Mouse (Mus musculus) ES-E14 (cell line): ENCODE measurements around the gene Dnajc25. TPM values are rescaled to one million over a fixed set of nuclear protein-coding genes. Genes with fewer than 3 reads are reported as not detected.
A peak's percentile ranks its signal among the peaks of the same experiment; 100 is the strongest.

Source experiments
- DNase-seq: peaks from one replicate; pipeline ENCODE4 v3.0.0-alpha.2; 2013; ENCODE audit warnings: low read depth, low spot score
- H3K27ac ChIP-seq: 2 replicates; pipeline ENCODE4 v1.5.1; 2012; ENCODE audit warnings: low read depth, mild to moderate bottlenecking, low read length, moderate library complexity, mixed read lengths; ENCODE audit not compliant: poor library complexity, insufficient read depth, severe bottlenecking
- H3K36me3 ChIP-seq: 2 replicates; pipeline ENCODE4 v1.6.1; 2012; ENCODE audit warnings: mild to moderate bottlenecking, low read length, moderate library complexity, mixed read lengths; ENCODE audit not compliant: control insufficient read depth, poor library complexity, insufficient read depth, severe bottlenecking
- H3K4me1 ChIP-seq, 2 experiments: fragments of 150-350 bp in 1 of 2; sonication (generic) in 1 of 2; 2 replicates each; pipeline ENCODE4 v1.6.1; 2012; ENCODE audit warnings: low read length in 2 of 2, mild to moderate bottlenecking in 1 of 2, mixed read lengths in 1 of 2; ENCODE audit not compliant: control insufficient read depth in 2 of 2, insufficient read depth in 2 of 2, poor library complexity in 1 of 2
- H3K4me3 ChIP-seq, 2 experiments: fragments of 150-350 bp in 1 of 2; sonication (generic) in 1 of 2; 2 replicates each; pipeline ENCODE4 v1.5.1; 2012; ENCODE audit warnings: low read length in 2 of 2, low read depth in 1 of 2, mild to moderate bottlenecking in 1 of 2, mixed read lengths in 1 of 2; ENCODE audit not compliant: insufficient read depth in 1 of 2, poor library complexity in 1 of 2, severe bottlenecking in 1 of 2
- H3K9ac ChIP-seq: 2 replicates; pipeline ENCODE4 v1.6.1; 2012; ENCODE audit warnings: low read depth, mild to moderate bottlenecking, low read length, mixed read lengths; ENCODE audit not compliant: poor library complexity, insufficient read depth, severe bottlenecking
- H3K9me3 ChIP-seq: fragments of 150-350 bp; sonication (generic); 2 replicates; pipeline ENCODE4 v1.6.1; 2012; ENCODE audit warnings: low read depth, mild to moderate bottlenecking, low read length; ENCODE audit not compliant: control insufficient read depth, insufficient read depth
- CHD2 ChIP-seq: IDR thresholded peaks from 2 replicates; pipeline ENCODE4 v1.6.1; 2014; ENCODE audit warnings: mild to moderate bottlenecking, low read depth, low read length, inconsistent platforms
- HCFC1 ChIP-seq: IDR thresholded peaks from 2 replicates; pipeline ENCODE4 v1.6.1; 2012; ENCODE audit warnings: low read length, inconsistent platforms, borderline replicate concordance; ENCODE audit not compliant: insufficient read depth
- MAFK ChIP-seq: IDR thresholded peaks from 2 replicates; pipeline ENCODE4 v1.6.1; 2014; ENCODE audit warnings: mild to moderate bottlenecking, low read depth, low read length, inconsistent platforms; ENCODE audit not compliant: insufficient read depth
- ZC3H11A ChIP-seq: IDR thresholded peaks from 2 replicates; pipeline ENCODE4 v1.6.1; 2012; ENCODE audit warnings: low read depth, mild to moderate bottlenecking, inconsistent platforms, low read length, borderline replicate concordance
- ZNF384 ChIP-seq: IDR thresholded peaks from 2 replicates; pipeline ENCODE4 v1.6.1; 2012; ENCODE audit warnings: low read depth, low read length, inconsistent platforms
- in situ Hi-C, 2 experiments: fragments of 600-800 bp; cut with MboI; formaldehyde crosslinking; loops; one replicate each; pipeline ENCODE4 v1.15.1; 2025; ENCODE audit warnings: low sequenced_read_pairs in 2 of 2, inconsistent platforms in 1 of 2; ENCODE audit not compliant: unreplicated experiment in 2 of 2
- total RNA-seq: library from RNA; depleted of rRNA; stranded (reverse); fragments of 300-350 nt; gene quantifications from 2 replicates; pipeline ENCODE4 v1.2.3, GENCODE M21; 2012

Dnajc25 gene
- total RNA-seq, 1 experiment = 12.0 TPM

GRCm38 (mm10) chr4:59000614-59001013, 5.8 kb downstream of the Dnajc25 start:
- in situ Hi-C loops = no loop called here
- Histone ChIP-seq H3K4me3 (no peak overlapping the region), H3K4me1 (0 out of 4 replicates have a peak, but pooled peaks cover 0 to 3% of the 10 kb centered on the region in 2 experiments), H3K36me3 (no peaks in the 10 kb centered on the region), H3K9ac (no peak overlapping the region), H3K9me3 (no peaks in the 10 kb centered on the region), H3K27ac (no peak overlapping the region)
- peak; percentile 56 for DNase-seq
- no peak for TF ChIP-seq CHD2
- peak; percentile 92 for TF ChIP-seq ZNF384
- TF ChIP-seq ZC3H11A = no peak

- peaks cover 0 to 3% of the 10 kb centered on the region in 2 experiments; a peak in 1 of 4 replicates for H3K4me1 ChIP-seq
- H3K9ac ChIP-seq = peak within 1 kb of the TSS; percentile 94
- TF ChIP-seq ZC3H11A = no peak
- no peak for TF ChIP-seq ZNF384
- TF ChIP-seq HCFC1 = peak; percentile 44; the same call in 1 of the 2 replicates
- TF ChIP-seq MAFK = no peak
- H3K4me3 ChIP-seq = peak within 1 kb of the TSS; percentile 91 to 95
- no peaks in the 10 kb centered on the region for H3K9me3 ChIP-seq
- peak; percentile 88 for DNase-seq
- H3K36me3 ChIP-seq = no peaks in the 10 kb centered on the region
- in situ Hi-C loops = no loop called here
- no peak within 1 kb of the TSS for H3K27ac ChIP-seq
Observed at GRCm38 (mm10) chr4:59002948-59003805, 8.3 kb downstream of the Dnajc25 start, which contains the start of gene Gm20503. TSS of gene Gm20503 (plus strand) at chr4:59003210.

GRCm38 (mm10) chr4:59003806-59004200, 8.9 kb downstream of the Dnajc25 start:
- DNase-seq = no peak
- Histone ChIP-seq H3K4me3 (peak overlapping the region; percentile 91 to 95), H3K4me1 (peaks cover 2 to 3% of the 10 kb centered on the region in 2 experiments; a peak in 1 of 4 replicates), H3K27ac (no peak overlapping the region), H3K9me3 (no peaks in the 10 kb centered on the region), H3K9ac (peak overlapping the region; percentile 94), H3K36me3 (no peaks in the 10 kb centered on the region)
- TF ChIP-seq ZC3H11A (no peak), ZNF384 (no peak), MAFK (no peak), HCFC1 (no peak), CHD2 (no peak)
- in situ Hi-C loops = no loop called here

GRCm38 (mm10) chr4:59006211-59006610, 11.3 kb downstream of the Dnajc25 start:
- Histone ChIP-seq H3K36me3 (no peaks in the 10 kb centered on the region), H3K4me1 (peaks cover 2 to 3% of the 10 kb centered on the region in 2 experiments; a peak in 1 of 4 replicates), H3K9ac (no peak overlapping the region), H3K27ac (no peak overlapping the region), H3K4me3 (no peak overlapping the region), H3K9me3 (no peaks in the 10 kb centered on the region)
- in situ Hi-C loops = no loop called here
- TF ChIP-seq HCFC1 (no peak), MAFK (no peak), ZC3H11A (no peak), ZNF384 (no peak), CHD2 (no peak)
- no peak for DNase-seq
